Mouse (Mus musculus): Measurements from ENCODE around the gene Alkbh7. TPM values are rescaled to one million over a fixed set of nuclear protein-coding genes. Genes with fewer than 3 reads are reported as not detected.

Gene Alkbh7
- polyA plus RNA-seq, 1 experiment from 2014 or later, result 60.2 TPM

GRCm38 (mm10) chr17:56969321-56969720 lies 27.8 kb upstream of the Alkbh7 start:
- no peak overlapping the region for H3K4me3 ChIP-seq (ENCODE audit: low read depth, low read length)
- WGBS, result 76% methylated on average over 3 of the region's 3 CpGs

DNA sequence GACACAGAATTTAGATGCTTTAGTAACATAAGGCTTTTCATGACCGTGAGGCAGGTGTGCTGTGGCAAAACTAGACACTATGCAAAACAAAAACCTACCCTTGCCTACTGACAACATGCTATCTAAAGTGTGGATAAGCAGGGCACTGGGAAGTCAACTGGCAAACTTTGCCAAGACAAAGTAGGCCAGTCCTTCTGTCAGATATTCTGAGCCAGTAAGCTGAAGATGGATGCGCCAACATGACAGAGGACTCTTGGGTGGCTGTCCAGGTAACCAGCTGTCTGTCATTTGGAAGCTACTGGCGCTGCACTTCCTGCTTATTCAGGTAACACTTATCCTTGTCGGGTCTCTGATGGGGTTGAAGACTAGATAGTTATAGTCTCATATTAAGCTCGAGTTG lies 27.1 kb upstream of the Alkbh7 start:
- 67% methylated on average over 5 of the region's 5 CpGs for WGBS

More at GRCm38 (mm10) chr17:56969321-56969720, 27.8 kb upstream of the Alkbh7 start:
- ATAC-seq (ENCODE audit: low read depth), result no peak
- Histone ChIP-seq H3K4me1 (ENCODE audit: control insufficient read depth, insufficient read depth, low read length) (no peaks in the 10 kb centered on the region), H3K9me3 (ENCODE audit: control insufficient read depth, low read length) (no peaks in the 10 kb centered on the region), H3K9ac (replicated peaks; ENCODE audit: low read depth, low read length) (no peak overlapping the region), H3K4me2 (ENCODE audit: low read depth, low read length) (no peak overlapping the region), H3K27me3 (ENCODE audit: control insufficient read depth, insufficient read depth, low read length) (no peaks in the 10 kb centered on the region), H3K36me3 (ENCODE audit: control insufficient read depth, insufficient read depth, low read length) (no peaks in the 10 kb centered on the region), H3K27ac (ENCODE audit: low read depth, low read length) (no peak overlapping the region)

GRCm38 (mm10) chr17:56973956-56974707 lies 23.0 kb upstream of the Alkbh7 start:
- Histone ChIP-seq H3K4me1 (ENCODE audit: control insufficient read depth, insufficient read depth, low read length) (no peaks in the 10 kb centered on the region), H3K27ac (ENCODE audit: low read depth, low read length) (no peak overlapping the region), H3K4me3 (ENCODE audit: low read depth, low read length) (no peak overlapping the region), H3K36me3 (ENCODE audit: control insufficient read depth, insufficient read depth, low read length) (no peaks in the 10 kb centered on the region), H3K4me2 (ENCODE audit: low read depth, low read length) (no peak overlapping the region), H3K9me3 (ENCODE audit: control insufficient read depth, low read length) (no peaks in the 10 kb centered on the region), H3K27me3 (ENCODE audit: control insufficient read depth, insufficient read depth, low read length) (no peaks in the 10 kb centered on the region), H3K9ac (replicated peaks; ENCODE audit: low read depth, low read length) (no peak overlapping the region)
- no peak for ATAC-seq (ENCODE audit: low read depth)
- WGBS, result 64% methylated on average over 13 of the region's 14 CpGs

More for the DNA sequence above, 27.1 kb upstream of the Alkbh7 start:
- H3K4me2 ChIP-seq (ENCODE audit: low read depth, low read length), result no peak overlapping the region
- ATAC-seq (ENCODE audit: low read depth), result no peak
- no peak overlapping the region for H3K4me3 ChIP-seq (ENCODE audit: low read depth, low read length)
- no peak overlapping the region for H3K27ac ChIP-seq (ENCODE audit: low read depth, low read length)
- no peaks in the 10 kb centered on the region for H3K36me3 ChIP-seq (ENCODE audit: control insufficient read depth, insufficient read depth, low read length)
- H3K4me1 ChIP-seq (ENCODE audit: control insufficient read depth, insufficient read depth, low read length), result no peaks in the 10 kb centered on the region
- no peak overlapping the region for H3K9ac ChIP-seq (replicated peaks; ENCODE audit: low read depth, low read length)
- no peaks in the 10 kb centered on the region for H3K27me3 ChIP-seq (ENCODE audit: control insufficient read depth, insufficient read depth, low read length)
- H3K9me3 ChIP-seq (ENCODE audit: control insufficient read depth, low read length), result no peaks in the 10 kb centered on the region

GRCm38 (mm10) chr17:56974708-56975240 lies 22.4 kb upstream of the Alkbh7 start:
- Histone ChIP-seq H3K9ac (replicated peaks; ENCODE audit: low read depth, low read length) (no peak overlapping the region), H3K4me3 (ENCODE audit: low read depth, low read length) (no peak overlapping the region), H3K36me3 (ENCODE audit: control insufficient read depth, insufficient read depth, low read length) (no peaks in the 10 kb centered on the region), H3K9me3 (ENCODE audit: control insufficient read depth, low read length) (no peaks in the 10 kb centered on the region), H3K4me2 (ENCODE audit: low read depth, low read length) (no peak overlapping the region), H3K4me1 (ENCODE audit: control insufficient read depth, insufficient read depth, low read length) (no peaks in the 10 kb centered on the region), H3K27me3 (ENCODE audit: control insufficient read depth, insufficient read depth, low read length) (no peaks in the 10 kb centered on the region), H3K27ac (ENCODE audit: low read depth, low read length) (no peak overlapping the region)
- 79% methylated on average over 5 of the region's 5 CpGs for WGBS
- ATAC-seq (ENCODE audit: low read depth), result no peak

DNA sequence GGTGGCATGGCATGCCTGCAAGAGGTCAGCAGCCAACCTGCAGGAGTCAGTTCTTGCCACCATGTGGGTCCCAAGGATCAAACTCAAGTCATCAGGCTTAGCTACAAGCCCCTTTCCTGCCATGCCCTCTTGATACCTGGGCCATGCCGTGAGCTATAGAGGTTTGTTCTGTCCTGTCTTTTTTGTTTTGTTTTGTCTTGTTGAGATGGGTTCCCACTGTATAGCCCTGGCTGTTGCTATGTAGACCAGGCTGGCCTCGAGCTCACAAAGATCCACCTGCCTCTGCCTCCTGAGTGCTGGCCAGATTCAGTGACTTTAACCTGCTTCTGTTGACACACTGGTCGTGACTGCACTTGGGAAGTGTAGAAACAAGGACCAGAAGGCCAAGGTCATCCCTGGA lies 21.7 kb upstream of the Alkbh7 start:
- no peak overlapping the region for H3K4me3 ChIP-seq (ENCODE audit: low read depth, low read length)
- no peaks in the 10 kb centered on the region for H3K4me1 ChIP-seq (ENCODE audit: control insufficient read depth, insufficient read depth, low read length)
- WGBS, result 85% methylated on average over 3 of the region's 3 CpGs
- H3K4me2 ChIP-seq (ENCODE audit: low read depth, low read length), result no peak overlapping the region
- H3K36me3 ChIP-seq (ENCODE audit: control insufficient read depth, insufficient read depth, low read length), result no peaks in the 10 kb centered on the region
- H3K27ac ChIP-seq (ENCODE audit: low read depth, low read length), result no peak overlapping the region
- ATAC-seq (ENCODE audit: low read depth), result no peak
- no peaks in the 10 kb centered on the region for H3K27me3 ChIP-seq (ENCODE audit: control insufficient read depth, insufficient read depth, low read length)
- no peaks in the 10 kb centered on the region for H3K9me3 ChIP-seq (ENCODE audit: control insufficient read depth, low read length)
- H3K9ac ChIP-seq (replicated peaks; ENCODE audit: low read depth, low read length), result no peak overlapping the region

GRCm38 (mm10) chr17:56976531-56977390 lies 20.4 kb upstream of the Alkbh7 start:
- WGBS, result 85% methylated on average over 8 of the region's 8 CpGs
- H3K9ac ChIP-seq (replicated peaks; ENCODE audit: low read depth, low read length), result no peak overlapping the region

DNA sequence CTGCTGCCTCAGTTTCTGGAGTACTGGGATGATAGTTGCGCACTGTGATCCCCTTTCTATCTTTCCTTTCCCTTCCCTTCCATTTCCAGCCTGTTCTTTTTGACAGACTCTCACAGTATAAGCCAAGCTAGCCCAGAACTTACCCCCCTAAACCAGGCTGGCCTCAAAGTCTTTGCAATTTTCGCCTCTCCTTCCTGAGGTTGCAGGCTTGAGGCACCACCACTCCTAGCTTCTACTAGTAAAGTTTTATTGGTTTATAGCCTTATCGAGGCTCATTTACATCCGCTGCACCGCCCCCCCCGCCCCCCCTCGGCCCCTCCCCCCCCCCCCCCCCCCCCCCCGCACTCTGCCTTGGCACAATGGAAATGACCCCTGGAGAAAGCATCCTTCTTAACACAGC lies 17.6 kb upstream of the Alkbh7 start:
- no peak for ATAC-seq (ENCODE audit: low read depth)
- 13% methylated on average over 7 of the region's 8 CpGs for WGBS
- H3K4me2 ChIP-seq (ENCODE audit: low read depth, low read length), result no peak overlapping the region
- no peak overlapping the region for H3K4me3 ChIP-seq (ENCODE audit: low read depth, low read length)
- no peak overlapping the region for H3K9ac ChIP-seq (replicated peaks; ENCODE audit: low read depth, low read length)
- H3K27ac ChIP-seq (ENCODE audit: low read depth, low read length), result no peak overlapping the region
- H3K9me3 ChIP-seq (ENCODE audit: control insufficient read depth, low read length), result no peaks in the 10 kb centered on the region
- H3K36me3 ChIP-seq (ENCODE audit: control insufficient read depth, insufficient read depth, low read length), result no peaks in the 10 kb centered on the region
- no peaks in the 10 kb centered on the region for H3K4me1 ChIP-seq (ENCODE audit: control insufficient read depth, insufficient read depth, low read length)
- no peaks in the 10 kb centered on the region for H3K27me3 ChIP-seq (ENCODE audit: control insufficient read depth, insufficient read depth, low read length)

More at GRCm38 (mm10) chr17:56976531-56977390, 20.4 kb upstream of the Alkbh7 start:
- no peak for ATAC-seq (ENCODE audit: low read depth)
- H3K27me3 ChIP-seq (ENCODE audit: control insufficient read depth, insufficient read depth, low read length), result no peaks in the 10 kb centered on the region
- no peaks in the 10 kb centered on the region for H3K4me1 ChIP-seq (ENCODE audit: control insufficient read depth, insufficient read depth, low read length)
- H3K27ac ChIP-seq (ENCODE audit: low read depth, low read length), result no peak overlapping the region
- no peak overlapping the region for H3K4me2 ChIP-seq (ENCODE audit: low read depth, low read length)
- H3K36me3 ChIP-seq (ENCODE audit: control insufficient read depth, insufficient read depth, low read length), result no peaks in the 10 kb centered on the region
- H3K4me3 ChIP-seq (ENCODE audit: low read depth, low read length), result no peak overlapping the region
- H3K9me3 ChIP-seq (ENCODE audit: control insufficient read depth, low read length), result no peaks in the 10 kb centered on the region

DNA sequence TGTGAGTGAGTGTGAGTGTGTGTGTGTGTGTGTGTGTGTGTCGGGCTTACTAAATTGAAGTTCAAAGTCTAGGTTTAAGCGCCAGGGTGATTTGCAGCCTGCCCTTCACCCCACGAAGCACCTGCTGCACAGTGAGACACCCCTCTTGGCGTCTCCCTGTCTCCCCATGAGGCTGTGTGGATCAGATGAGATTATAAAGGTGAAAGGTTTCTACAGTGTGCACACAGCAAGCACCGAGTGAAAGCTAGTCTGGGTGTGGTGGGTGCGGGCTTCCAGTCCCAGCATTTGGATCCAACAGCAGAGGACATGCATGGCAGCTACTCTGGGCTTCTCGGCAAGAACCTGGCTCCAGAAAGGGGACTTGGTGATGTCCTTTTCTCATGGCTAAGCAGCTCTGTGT lies 16.1 kb upstream of the Alkbh7 start:
- no peak for ATAC-seq (ENCODE audit: low read depth)
- Histone ChIP-seq H3K27ac (ENCODE audit: low read depth, low read length) (no peak overlapping the region), H3K27me3 (ENCODE audit: control insufficient read depth, insufficient read depth, low read length) (no peaks in the 10 kb centered on the region), H3K9me3 (ENCODE audit: control insufficient read depth, low read length) (no peaks in the 10 kb centered on the region), H3K9ac (replicated peaks; ENCODE audit: low read depth, low read length) (no peak overlapping the region), H3K4me2 (ENCODE audit: low read depth, low read length) (no peak overlapping the region), H3K36me3 (ENCODE audit: control insufficient read depth, insufficient read depth, low read length) (no peaks in the 10 kb centered on the region), H3K4me1 (ENCODE audit: control insufficient read depth, insufficient read depth, low read length) (no peaks in the 10 kb centered on the region), H3K4me3 (ENCODE audit: low read depth, low read length) (no peak overlapping the region)
- WGBS, result 84% methylated on average over 7 of the region's 7 CpGs

DNA sequence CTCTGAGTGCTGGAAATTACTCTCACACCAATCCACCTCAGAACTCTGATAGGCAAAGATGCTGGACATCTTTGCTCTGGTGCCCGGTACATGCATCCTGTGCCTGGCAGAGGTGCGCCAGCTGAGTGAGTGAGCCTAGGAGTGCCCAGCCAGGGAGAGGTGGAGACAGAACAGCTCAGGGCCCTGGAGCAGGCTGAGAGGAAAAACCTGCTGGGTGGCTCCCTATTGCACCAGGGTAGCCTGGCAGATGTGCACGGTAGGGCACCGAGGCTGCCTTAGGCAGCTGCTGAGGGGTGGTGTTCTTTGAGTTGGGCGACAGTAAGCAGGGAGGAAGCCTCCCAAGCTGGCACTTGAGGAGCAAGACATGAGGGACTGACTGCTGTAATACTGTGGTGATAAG lies 15.1 kb upstream of the Alkbh7 start, which contains the start of gene Acer1:
Gene Acer1 (minus strand): TSS at position 114 of the 400 bp plus-strand sequence.
- no peak within 1 kb of the TSS for H3K9ac ChIP-seq (replicated peaks; ENCODE audit: low read depth, low read length)
- WGBS, result 80% methylated on average over 5 of the region's 5 CpGs
- no peaks in the 10 kb centered on the region for H3K4me1 ChIP-seq (ENCODE audit: control insufficient read depth, insufficient read depth, low read length)
- H3K4me2 ChIP-seq (ENCODE audit: low read depth, low read length), result no peak within 1 kb of the TSS
- no peak within 1 kb of the TSS for H3K27ac ChIP-seq (ENCODE audit: low read depth, low read length)
- ATAC-seq (ENCODE audit: low read depth), result no peak
- no peak within 1 kb of the TSS for H3K4me3 ChIP-seq (ENCODE audit: low read depth, low read length)
- H3K9me3 ChIP-seq (ENCODE audit: control insufficient read depth, low read length), result no peaks in the 10 kb centered on the region
- no peaks in the 10 kb centered on the region for H3K27me3 ChIP-seq (ENCODE audit: control insufficient read depth, insufficient read depth, low read length)
- no peaks in the 10 kb centered on the region for H3K36me3 ChIP-seq (ENCODE audit: control insufficient read depth, insufficient read depth, low read length)
